Mouse (Mus musculus): ENCODE data around the gene Phpt1.

GRCm38 (mm10) chr2:25578796-25579736 lies 4.0 kb upstream of the Phpt1 start:
- no peak for TF ChIP-seq CTCF (IDR thresholded peaks at IDR 0.05 in 2 of 3, conservative IDR thresholded peaks at IDR 0.05 in 1 of 3; ENCODE audit: control insufficient read depth in 1 of 3, insufficient read depth in 1 of 3, low read depth in 2 of 3, low read length in 3 of 3, poor library complexity in 1 of 3, severe bottlenecking in 1 of 3)
- no peak for TF ChIP-seq POLR2A (IDR thresholded peaks at IDR 0.05; ENCODE audit: control insufficient read depth in 1 of 2, insufficient read depth in 1 of 2, low read depth in 1 of 2, low read length in 2 of 2, poor library complexity in 1 of 2)
- TF ChIP-seq EP300 (IDR thresholded peaks at IDR 0.05; ENCODE audit: low read depth in 1 of 2, low read length in 2 of 2) = no peak
- no peak for TF ChIP-seq UBTF (IDR thresholded peaks at IDR 0.05; ENCODE audit: borderline replicate concordance, insufficient read depth, low read depth, low read length)
- no peak for TF ChIP-seq RAD21 (IDR thresholded peaks at IDR 0.05; ENCODE audit: low read depth, low read length)
- no peak for TF ChIP-seq MXI1 (IDR thresholded peaks at IDR 0.05; ENCODE audit: low read depth, low read length)
- no peak for TF ChIP-seq E2F4 (IDR thresholded peaks at IDR 0.05; ENCODE audit: borderline replicate concordance, low read depth, low read length)
- no peak for TF ChIP-seq USF2 (IDR thresholded peaks at IDR 0.05; ENCODE audit: borderline replicate concordance in 1 of 2, insufficient read depth in 1 of 2, low read depth in 1 of 2, low read length in 2 of 2)
- TF ChIP-seq ELF1 (IDR thresholded peaks at IDR 0.05; ENCODE audit: low read depth, low read length) = no peak
